Mouse (Mus musculus): ENCODE measurements around the gene Snu13. TPM values are rescaled to one million over a fixed set of nuclear protein-coding genes. Genes with fewer than 3 reads are reported as not detected.

The Snu13 gene
- 334 and 340 TPM in 2 replicates for polyA plus RNA-seq (2014; fragmentation: Nextera tagmentation; extraction: Ambion mirVana)

DNA sequence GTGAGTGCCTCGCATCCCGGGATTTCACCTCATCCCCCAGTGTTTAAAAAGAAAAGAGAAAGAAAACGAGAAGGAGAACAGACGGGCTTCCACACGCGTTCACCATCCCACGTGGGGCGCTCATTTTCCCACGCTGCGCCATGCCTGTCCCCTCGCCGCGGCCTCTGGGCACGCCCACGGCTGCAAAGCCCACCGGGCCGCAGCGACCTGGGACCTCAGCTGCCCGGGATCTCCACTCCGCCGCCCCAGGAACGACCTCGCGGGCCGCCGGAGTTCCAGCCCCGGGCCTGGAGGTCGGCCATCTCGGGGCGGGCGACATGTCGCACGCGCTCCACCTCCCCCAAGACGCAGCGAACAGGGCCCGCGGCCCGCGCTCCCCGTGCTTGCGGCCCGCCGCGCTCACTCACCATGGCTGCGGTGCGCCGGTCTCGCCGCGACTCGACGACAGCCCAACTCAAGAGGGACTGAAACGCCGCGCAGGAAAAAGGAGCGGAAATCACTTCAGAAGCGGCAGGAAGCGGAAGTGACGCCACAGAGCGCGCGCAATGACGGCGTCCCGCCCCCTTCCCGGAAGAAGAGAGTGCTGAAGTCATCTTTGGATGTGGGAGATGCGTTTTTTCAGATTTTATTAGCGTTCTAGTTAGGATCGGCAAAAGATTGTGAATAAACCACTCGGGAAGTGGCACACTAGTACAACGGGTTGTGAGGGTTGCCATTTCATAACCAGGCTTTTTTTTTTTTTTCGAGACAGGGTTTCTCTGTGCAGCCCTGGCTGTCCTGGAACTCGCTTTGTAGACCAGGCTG lies at the start of gene Snu13:
Gene Snu13 (minus strand): TSS at position 519 of the 804 bp plus-strand sequence.
- DNase-seq (peak; percentile 96), ATAC-seq (ENCODE audit: insufficient read depth) (peak; percentile 79)
- H3K27ac ChIP-seq (ENCODE audit: low read depth), result peak within 1 kb of the TSS; percentile 94
- no peak for TF ChIP-seq CTCF (IDR thresholded peaks at IDR 0.05; ENCODE audit: low read depth)
- H3K9me3 ChIP-seq (ENCODE audit: low read depth, low read length), result no peaks in the 10 kb centered on the region
- H3K36me3 ChIP-seq (ENCODE audit: insufficient read depth), result peaks cover 18% of the 10 kb centered on the region
- WGBS, result under 1% methylated on average over 74 of the region's 74 CpGs
- H3K4me2 ChIP-seq, result peak within 1 kb of the TSS; percentile 84
- H3K4me1 ChIP-seq (ENCODE audit: insufficient read depth), result no peaks in the 10 kb centered on the region
- peak within 1 kb of the TSS; percentile 98 for H3K9ac ChIP-seq
- H3K4me3 ChIP-seq (ENCODE audit: low read depth, low read length), result peak within 1 kb of the TSS; percentile 100
- H3K27me3 ChIP-seq (ENCODE audit: insufficient read depth, low read length), result no peaks in the 10 kb centered on the region

DNA sequence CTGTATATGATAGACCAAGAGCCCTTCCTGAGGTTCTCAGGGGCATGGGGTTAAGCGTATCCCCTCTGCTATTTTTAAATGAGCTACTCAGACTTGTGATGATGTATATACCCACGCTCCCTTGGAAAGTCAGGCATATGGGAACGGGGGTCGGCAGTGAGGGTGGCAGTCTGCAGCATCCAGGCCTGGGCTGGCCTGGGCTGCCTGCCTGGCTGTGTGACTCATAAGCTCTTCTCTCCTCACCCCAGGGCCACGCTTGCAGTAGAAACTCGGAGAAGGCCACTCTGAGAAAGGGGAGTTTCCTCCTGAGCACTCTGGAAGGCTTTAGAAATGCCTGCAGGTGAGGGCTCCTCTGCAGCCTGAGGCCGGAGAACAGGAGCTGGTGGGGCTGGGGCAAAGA lies 43.7 kb upstream of the Snu13 start:
- no peaks in the 10 kb centered on the region for H3K27me3 ChIP-seq (ENCODE audit: insufficient read depth, low read length)
- WGBS, result 72% methylated on average over 7 of the region's 7 CpGs
- DNase-seq, result no peak
- no peak overlapping the region for H3K27ac ChIP-seq (ENCODE audit: low read depth)
- H3K9ac ChIP-seq, result no peak overlapping the region
- H3K4me2 ChIP-seq, result no peak overlapping the region
- no peak overlapping the region for H3K4me3 ChIP-seq (ENCODE audit: low read depth, low read length)
- ATAC-seq (ENCODE audit: insufficient read depth), result no peak
- no peak for TF ChIP-seq CTCF (IDR thresholded peaks at IDR 0.05; ENCODE audit: low read depth)
- H3K36me3 ChIP-seq (ENCODE audit: insufficient read depth), result no peaks in the 10 kb centered on the region
- no peaks in the 10 kb centered on the region for H3K9me3 ChIP-seq (ENCODE audit: low read depth, low read length)
- H3K4me1 ChIP-seq (ENCODE audit: insufficient read depth), result no peaks in the 10 kb centered on the region

DNA sequence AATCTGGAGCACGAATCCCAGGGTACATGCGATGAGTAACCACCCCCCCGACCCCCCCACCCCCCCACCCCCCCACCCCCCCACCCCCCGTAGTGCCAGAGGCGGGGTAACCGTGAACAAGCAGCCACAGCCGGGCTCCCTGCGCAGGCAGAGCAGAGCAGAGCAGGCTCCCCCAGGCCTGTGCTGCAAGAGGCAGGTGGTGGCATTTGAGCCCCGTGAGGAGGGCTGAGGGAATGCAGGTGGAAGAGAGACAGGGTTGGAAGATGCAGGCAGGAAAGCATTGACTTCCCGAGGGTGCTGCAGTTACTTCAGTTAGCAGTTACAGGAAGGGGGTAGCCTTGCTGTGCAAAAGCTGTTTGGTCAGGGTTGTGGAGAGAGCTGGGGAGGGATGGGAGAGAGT lies 39.9 kb upstream of the Snu13 start:
- H3K4me2 ChIP-seq, result no peak overlapping the region
- H3K9ac ChIP-seq, result no peak overlapping the region
- 15% methylated on average over 10 of the region's 10 CpGs for WGBS
- DNase-seq, result no peak
- H3K27me3 ChIP-seq (ENCODE audit: insufficient read depth, low read length), result no peaks in the 10 kb centered on the region
- no peaks in the 10 kb centered on the region for H3K36me3 ChIP-seq (ENCODE audit: insufficient read depth)
- no peaks in the 10 kb centered on the region for H3K9me3 ChIP-seq (ENCODE audit: low read depth, low read length)
- H3K4me1 ChIP-seq (ENCODE audit: insufficient read depth), result no peaks in the 10 kb centered on the region
- H3K4me3 ChIP-seq (ENCODE audit: low read depth, low read length), result no peak overlapping the region
- no peak overlapping the region for H3K27ac ChIP-seq (ENCODE audit: low read depth)
- TF ChIP-seq CTCF (IDR thresholded peaks at IDR 0.05; ENCODE audit: low read depth), result no peak
- no peak for ATAC-seq (ENCODE audit: insufficient read depth)

DNA sequence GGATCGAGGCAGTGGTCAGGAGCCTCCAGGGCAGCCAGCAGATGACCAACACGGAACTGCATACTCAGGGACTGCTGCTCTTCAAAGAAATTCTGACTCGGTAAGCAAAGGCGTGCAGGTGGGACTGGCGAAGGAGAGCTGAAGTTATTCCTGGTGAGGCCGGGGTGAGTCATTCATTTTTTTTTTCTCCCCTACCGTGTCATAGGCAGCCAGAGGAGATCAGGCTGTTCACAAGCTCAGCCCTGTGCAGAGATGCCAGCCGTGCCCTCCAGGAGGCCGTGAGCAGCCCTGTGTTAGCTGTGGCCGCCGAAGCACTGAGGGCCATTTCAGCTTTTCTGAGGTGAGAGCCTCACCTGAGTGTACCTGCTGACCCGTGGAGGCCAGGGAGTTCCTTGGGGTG lies 38.7 kb upstream of the Snu13 start:
- H3K27ac ChIP-seq (ENCODE audit: low read depth), result no peak overlapping the region
- no peak for TF ChIP-seq CTCF (IDR thresholded peaks at IDR 0.05; ENCODE audit: low read depth)
- H3K27me3 ChIP-seq (ENCODE audit: insufficient read depth, low read length), result no peaks in the 10 kb centered on the region
- H3K4me1 ChIP-seq (ENCODE audit: insufficient read depth), result no peaks in the 10 kb centered on the region
- no peaks in the 10 kb centered on the region for H3K36me3 ChIP-seq (ENCODE audit: insufficient read depth)
- no peak for ATAC-seq (ENCODE audit: insufficient read depth)
- no peak overlapping the region for H3K9ac ChIP-seq
- no peak overlapping the region for H3K4me2 ChIP-seq
- 72% methylated on average over 12 of the region's 12 CpGs for WGBS
- no peaks in the 10 kb centered on the region for H3K9me3 ChIP-seq (ENCODE audit: low read depth, low read length)
- H3K4me3 ChIP-seq (ENCODE audit: low read depth, low read length), result no peak overlapping the region
- no peak for DNase-seq

DNA sequence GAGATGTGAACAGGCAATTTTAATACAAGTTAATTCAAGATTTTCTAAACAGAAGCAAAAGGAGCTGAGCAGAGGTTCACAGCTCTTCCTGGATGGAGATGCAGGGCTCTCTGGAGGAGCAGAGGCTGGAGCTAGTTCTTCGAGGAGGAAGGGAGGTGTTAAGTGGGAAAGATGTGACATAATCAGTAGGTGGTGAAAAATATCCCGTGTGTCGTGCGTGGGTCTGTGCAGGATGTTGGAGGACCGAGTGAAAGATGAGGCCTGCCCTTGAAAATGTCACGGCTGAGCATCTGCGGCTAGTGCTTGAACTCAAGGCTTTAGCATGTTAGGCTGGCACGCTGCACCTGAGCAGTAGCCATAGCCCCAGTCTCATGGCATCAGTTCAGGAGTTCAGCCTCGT lies 38.2 kb upstream of the Snu13 start:
- Histone ChIP-seq H3K4me2 (no peak overlapping the region), H3K36me3 (ENCODE audit: insufficient read depth) (no peaks in the 10 kb centered on the region), H3K4me3 (ENCODE audit: low read depth, low read length) (no peak overlapping the region), H3K9me3 (ENCODE audit: low read depth, low read length) (no peaks in the 10 kb centered on the region), H3K9ac (no peak overlapping the region), H3K27ac (ENCODE audit: low read depth) (no peak overlapping the region), H3K27me3 (ENCODE audit: insufficient read depth, low read length) (no peaks in the 10 kb centered on the region), H3K4me1 (ENCODE audit: insufficient read depth) (no peaks in the 10 kb centered on the region)
- ATAC-seq (ENCODE audit: insufficient read depth), result no peak
- TF ChIP-seq CTCF (IDR thresholded peaks at IDR 0.05; ENCODE audit: low read depth), result no peak
- DNase-seq, result no peak
- 68% methylated on average over 9 of the region's 9 CpGs for WGBS

DNA sequence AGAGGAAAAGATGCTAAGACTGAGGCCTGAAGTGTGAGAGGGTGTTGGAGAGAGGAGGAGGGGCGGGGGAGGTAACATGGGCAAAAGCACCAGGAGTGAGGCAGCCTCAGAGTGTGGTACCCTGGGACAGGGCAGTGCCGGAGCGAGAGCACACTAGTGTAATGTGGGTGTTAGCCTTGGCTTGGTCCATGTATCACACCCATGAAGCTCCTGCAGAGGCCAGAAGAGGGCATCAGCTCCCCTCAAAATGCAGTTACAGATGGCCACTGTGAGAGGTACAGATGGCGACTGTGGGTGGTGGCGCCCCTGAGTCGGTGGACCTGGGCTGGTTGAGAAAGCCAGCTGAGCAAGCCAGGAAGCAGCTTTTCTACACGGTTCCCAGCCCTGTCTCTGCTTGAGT lies 33.8 kb upstream of the Snu13 start:
- WGBS, result 30% methylated on average over 7 of the region's 7 CpGs
- no peaks in the 10 kb centered on the region for H3K36me3 ChIP-seq (ENCODE audit: insufficient read depth)
- TF ChIP-seq CTCF (IDR thresholded peaks at IDR 0.05; ENCODE audit: low read depth), result peak; percentile 44; the same call in 1 of the 2 replicates
- H3K9me3 ChIP-seq (ENCODE audit: low read depth, low read length), result no peaks in the 10 kb centered on the region
- no peak overlapping the region for H3K4me3 ChIP-seq (ENCODE audit: low read depth, low read length)
- no peak for ATAC-seq (ENCODE audit: insufficient read depth)
- no peaks in the 10 kb centered on the region for H3K4me1 ChIP-seq (ENCODE audit: insufficient read depth)
- no peak overlapping the region for H3K4me2 ChIP-seq
- no peak overlapping the region for H3K27ac ChIP-seq (ENCODE audit: low read depth)
- no peaks in the 10 kb centered on the region for H3K27me3 ChIP-seq (ENCODE audit: insufficient read depth, low read length)
- H3K9ac ChIP-seq, result no peak overlapping the region
- peak; percentile 32 for DNase-seq

DNA sequence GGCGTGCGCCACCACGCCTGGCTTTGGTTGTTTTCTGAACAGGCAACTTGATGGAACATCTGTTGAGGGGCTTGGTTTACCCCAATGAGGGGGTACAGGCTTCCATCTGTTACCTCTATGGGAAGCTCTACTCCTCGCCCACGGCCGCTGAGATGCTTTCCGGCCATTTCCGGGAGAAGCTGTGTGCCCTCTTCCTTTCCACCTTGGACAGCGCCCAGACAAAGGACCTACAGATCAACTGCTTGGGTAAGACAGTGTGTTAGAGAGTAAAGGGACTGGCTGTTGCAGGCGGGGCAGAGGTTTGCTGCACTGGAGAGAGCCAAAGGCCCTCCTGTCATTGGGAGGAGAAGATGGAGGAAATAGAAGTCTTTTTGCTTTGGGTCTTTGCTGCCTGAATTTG lies 32.5 kb upstream of the Snu13 start:
- no peaks in the 10 kb centered on the region for H3K27me3 ChIP-seq (ENCODE audit: insufficient read depth, low read length)

More for the DNA sequence above, 32.5 kb upstream of the Snu13 start:
- no peak overlapping the region for H3K4me2 ChIP-seq
- DNase-seq (peak; percentile 56), ATAC-seq (ENCODE audit: insufficient read depth) (no peak)
- H3K4me1 ChIP-seq (ENCODE audit: insufficient read depth), result no peaks in the 10 kb centered on the region
- no peak overlapping the region for H3K9ac ChIP-seq
- H3K9me3 ChIP-seq (ENCODE audit: low read depth, low read length), result no peaks in the 10 kb centered on the region
- H3K27ac ChIP-seq (ENCODE audit: low read depth), result no peak overlapping the region
- H3K36me3 ChIP-seq (ENCODE audit: insufficient read depth), result no peaks in the 10 kb centered on the region
- no peak for TF ChIP-seq CTCF (IDR thresholded peaks at IDR 0.05; ENCODE audit: low read depth)
- no peak overlapping the region for H3K4me3 ChIP-seq (ENCODE audit: low read depth, low read length)
- WGBS, result 46% methylated on average over 10 of the region's 10 CpGs

All from lung, embryonic 14.5 days (tissue).